Mouse (Mus musculus): ENCODE results near the gene Prkag1.

Prkag1 gene

DNA sequence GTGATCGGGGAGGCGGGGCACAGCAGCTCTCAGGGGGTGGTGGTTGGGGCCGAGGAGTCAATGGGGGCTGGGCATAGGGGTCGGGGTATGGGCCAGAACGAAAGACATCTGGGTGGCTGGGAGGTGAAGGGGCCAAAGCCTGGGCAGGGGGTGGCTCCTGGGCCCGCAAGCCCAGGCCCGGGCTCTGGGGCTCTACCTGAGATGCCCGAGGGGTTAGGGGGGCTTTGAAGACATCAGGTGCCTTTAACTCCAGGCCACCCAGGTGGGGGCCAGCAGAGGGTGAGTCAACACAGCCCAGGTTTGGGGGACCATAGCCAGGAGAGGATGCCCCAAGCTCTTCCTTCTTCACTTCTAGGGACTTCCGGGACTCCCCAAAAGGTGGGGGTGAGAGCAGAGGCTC, 21.4 kb upstream of the Prkag1 start:
- DNase-seq = no peak

DNA sequence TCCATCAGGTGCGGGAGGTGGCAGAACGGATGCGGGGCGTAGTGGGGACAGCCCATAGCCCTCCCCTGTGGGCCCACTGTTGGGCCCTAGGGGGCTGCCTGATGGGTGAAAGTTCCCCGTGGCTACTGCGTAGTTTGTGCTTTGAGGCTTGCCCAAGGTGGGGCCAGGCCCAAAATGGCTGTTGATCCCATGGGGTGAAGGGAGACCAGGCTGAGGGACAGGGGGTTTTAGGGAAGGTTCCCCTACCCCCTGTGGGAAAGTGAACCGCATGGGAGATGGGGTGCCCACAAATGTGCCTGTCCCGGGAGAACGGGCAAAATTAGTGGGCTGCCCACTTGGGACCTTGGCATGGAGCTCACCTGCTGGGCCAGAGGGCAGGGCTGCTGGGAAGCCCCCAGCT, 20.8 kb upstream of the Prkag1 start:
- DNase-seq = no peak

DNA sequence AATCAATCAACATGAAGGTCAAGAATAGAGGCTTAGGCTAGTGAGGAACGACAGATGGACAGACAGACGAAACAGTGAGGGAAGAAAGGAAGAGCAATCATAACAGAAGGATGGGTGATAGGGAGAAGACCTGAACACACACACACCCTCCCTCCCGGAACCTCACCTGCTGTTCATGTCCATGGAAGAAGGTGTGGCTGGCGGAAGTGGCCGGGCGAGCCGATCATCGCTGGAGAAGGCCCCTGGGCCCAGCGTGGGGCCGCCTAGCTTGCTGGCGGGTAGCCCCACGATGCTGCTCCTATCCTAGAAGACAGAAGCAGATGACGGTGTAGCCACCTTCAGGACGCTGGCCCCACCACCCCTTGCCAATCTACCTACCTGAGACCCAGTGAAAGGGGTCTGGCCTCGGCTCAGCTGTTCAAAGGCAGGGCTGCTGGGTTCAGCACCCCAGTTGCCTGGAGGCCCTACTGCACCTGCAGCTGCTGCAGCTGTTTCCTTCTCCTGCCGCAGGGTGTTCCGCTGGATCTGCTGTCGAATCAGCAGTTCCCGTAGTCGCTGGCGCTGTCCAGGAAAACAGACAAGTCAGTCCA, 20.0 kb upstream of the Prkag1 start:
- no peak for DNase-seq

DNA sequence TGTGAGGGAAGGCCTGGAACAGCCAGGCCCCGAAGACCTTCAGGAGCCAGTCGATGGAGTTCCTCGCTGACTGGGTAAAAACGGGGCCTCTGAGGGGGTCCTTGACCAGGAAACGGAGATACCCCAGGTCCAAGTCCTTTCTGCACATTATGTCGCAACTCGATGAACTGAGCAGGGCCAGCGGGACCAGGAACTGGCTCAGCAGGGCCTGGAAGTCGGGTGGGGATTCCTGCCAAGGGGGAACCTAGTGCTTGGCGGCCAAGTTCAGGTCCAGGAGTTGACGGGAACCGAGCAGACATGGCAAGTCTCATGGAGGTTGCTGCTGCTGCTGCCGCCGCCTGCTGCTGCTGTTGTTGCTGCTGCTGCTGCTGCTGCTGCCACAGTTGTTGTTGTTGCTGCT, 19.3 kb upstream of the Prkag1 start:
- DNase-seq = no peak

DNA sequence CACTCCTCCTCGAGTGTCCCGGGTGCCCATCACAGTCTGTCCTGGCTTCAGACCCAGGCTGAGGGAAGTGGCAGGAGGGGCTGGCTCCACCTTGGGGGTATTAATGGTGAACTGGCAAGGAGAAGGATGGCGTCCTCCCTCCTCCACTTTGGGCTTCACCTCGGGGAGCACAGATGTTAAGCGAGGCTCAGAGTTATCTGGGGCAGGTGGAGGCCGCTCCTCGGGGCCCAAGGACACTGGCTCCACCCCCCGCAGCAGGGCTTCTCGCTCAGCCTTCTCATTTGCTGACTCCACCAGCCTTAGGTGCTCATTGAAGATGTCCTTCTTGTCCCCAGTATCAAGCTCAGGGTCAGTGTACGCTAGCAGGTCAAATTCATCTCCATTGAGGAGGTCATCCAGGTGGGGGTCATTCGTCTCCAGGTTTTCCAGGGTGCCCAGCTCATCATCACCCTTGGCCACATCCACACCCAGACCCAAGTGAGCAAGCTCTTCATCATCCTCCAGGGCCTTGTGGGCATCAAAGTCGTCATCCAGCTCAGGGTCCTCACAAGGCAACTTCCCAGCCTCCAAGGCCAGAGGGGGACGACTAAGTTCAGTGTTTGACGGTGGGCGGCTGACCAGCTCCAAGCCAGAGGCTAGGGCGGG, 18.8 kb upstream of the Prkag1 start:
- DNase-seq = no peak

DNA sequence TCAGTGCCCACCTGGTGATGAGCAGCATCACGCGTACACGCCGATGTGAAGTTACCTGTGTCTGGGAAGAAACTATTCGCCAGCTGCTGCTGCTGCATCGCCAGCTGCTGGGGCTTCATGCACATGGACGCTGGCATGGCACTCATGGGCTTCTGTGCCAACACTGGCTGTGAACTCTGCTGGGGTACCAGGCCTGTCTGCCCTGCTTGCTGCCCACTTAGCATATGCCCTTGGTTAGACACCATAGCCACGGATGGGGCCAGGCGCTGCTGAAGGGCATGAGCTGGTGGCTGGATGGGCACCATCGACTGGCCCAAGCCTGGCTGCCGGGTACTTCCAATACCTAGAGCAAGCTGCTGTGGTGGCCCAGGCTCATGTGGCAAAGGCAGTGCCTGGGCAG, 17.8 kb upstream of the Prkag1 start:
- no peak for DNase-seq

DNA sequence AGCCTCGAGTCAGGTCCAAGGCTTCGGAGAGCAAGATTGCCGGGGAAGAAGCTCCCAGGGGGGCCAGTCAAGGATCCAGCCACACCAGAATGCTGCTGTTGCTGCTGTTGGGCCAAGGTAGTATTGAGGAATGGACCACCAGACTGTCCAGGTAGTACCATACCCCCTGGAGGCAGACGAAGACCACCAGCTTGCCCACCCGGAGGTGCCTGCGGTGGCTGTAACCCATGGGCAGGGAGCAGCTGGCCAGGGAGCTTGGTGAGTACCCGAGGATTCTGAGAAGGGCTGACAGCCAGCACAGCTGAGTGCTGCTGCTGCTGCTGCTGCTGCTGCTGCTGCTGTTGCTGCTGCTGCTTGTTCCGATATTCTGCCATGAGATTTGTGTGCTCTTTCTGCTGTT, 14.8 kb upstream of the Prkag1 start:
- no peak for DNase-seq

DNA sequence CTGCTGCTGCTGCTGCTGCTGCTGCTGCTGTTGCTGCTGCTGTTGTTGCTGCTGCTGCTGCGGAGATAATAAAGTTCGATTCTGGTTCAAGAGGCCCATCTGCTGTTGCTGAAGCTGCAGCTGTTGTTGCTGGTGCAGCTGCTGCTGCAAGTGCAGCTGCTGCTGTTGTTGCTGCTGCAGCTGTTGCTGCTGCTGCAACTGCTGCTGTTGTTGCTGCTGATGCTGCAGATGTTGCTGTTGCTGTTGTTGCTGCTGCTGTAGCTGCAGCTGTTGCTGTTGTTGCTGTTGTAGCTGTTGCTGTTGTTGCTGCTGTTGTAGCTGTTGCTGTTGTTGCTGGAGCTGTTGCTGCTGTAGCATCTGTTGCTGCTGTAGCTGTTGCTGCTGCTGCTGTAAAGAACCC, 13.8 kb upstream of the Prkag1 start:
- DNase-seq = no peak

DNA sequence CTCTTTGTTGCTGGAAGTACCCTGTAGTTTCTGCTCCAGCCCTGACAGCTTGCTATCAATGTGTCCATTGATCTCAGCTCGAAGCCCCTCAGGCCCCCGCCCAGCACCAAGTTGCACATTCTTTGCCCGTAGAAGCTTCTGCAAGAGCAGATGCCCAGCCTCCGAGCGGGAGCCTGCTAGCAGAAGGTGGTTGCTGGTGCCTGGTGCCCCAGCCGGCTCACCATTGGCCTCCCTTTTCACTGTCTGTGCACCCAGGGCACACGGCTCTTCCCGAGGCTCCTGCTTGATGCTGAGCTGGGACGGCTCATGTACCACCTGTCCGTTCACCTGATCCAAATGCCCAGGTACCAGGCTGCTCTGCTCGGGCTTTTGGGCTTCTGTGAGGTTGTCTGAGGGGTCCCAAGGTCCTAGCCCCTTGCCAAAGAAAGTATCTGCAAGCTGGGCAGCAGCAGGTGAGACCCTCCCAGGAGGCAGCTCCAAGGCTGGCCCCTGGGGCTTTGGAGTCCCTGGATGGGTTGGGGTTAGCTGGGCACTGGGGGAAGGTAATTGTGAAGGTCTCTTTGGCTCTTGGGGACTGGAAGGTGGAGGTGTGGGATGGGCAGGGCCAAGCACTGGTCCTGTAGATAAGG, 12.4 kb upstream of the Prkag1 start:
- no peak for DNase-seq

DNA sequence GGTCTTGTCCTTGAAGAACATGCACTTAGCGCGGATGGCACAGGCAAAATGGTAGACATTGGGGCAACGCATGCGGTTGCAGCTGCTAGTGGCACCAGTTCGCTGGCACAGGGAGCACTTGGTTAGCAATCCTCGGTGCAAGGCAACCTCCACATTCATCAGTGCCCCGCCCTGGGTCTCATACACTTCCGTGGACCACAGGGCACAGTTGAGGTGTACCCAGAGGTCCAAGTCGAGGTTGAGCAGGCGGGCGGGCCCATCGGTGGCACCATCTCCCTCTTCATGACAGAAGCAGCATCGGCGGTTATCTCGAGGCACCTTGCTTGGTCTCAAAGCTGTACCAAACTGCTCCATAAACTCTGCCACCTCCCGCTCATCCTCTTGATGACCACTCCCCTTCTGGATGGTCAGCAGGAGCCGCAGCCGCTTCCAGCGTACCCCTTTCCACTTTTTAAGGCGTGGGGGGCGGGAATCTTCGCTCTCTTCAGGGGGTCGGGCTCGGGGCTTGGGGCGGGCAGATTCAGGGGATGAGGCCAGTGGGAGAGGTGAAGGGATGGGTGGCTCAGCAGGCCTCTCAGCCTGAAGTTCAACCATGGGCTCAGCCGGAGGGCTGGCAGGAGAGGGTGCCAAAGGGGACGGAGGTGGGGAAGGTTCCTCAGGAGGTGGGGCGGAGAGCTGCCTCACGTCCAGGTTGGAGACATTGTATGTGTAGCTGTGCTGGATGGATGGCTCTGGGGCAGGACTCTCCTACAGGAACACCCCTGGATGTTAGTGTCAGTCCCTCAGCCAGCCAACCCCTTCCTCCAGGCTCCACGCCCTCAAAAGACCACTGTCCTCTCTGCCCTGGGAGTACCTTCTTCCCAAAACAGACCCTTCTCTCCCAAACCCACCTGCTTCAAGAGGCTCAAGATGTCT, 8.6 kb upstream of the Prkag1 start:
- DNase-seq = no peak

DNA sequence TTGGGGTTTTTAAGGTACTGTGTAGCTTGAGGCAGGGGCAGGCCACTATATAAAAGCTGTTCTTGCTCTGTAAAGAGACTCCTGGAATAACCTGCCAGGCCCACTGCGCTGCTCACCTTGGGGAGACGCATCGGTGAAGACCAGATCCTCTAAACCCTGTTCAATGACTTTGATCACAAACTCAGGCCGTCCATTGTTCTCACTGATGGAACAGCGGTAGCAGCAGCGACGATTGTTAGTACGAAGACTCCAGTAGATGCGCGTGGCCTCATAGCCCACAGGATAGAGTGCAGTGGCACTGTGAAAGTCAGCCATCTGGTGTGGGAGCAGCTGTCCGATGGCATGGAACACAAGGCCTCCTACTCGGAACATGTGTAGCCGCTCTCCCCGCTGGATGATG, 7.8 kb upstream of the Prkag1 start:
- no peak for DNase-seq

DNA sequence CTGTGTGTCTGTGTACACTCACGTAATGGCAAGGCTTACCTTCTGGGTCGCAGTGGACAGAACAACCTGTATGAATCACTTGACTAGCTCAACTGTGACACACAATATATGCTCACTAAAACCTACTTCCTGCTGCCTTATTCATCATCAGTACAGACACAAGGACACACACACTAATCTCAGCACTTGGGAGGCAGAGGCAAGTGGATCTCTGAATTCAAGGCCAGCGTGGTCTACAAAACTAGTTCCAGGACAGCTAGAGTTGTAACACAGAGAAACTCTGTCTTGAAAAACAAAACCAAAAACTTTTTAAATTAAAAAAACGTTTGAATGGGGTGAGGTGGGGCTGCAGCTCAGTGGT, 6.4 kb upstream of the Prkag1 start:
- no peak for DNase-seq

DNA sequence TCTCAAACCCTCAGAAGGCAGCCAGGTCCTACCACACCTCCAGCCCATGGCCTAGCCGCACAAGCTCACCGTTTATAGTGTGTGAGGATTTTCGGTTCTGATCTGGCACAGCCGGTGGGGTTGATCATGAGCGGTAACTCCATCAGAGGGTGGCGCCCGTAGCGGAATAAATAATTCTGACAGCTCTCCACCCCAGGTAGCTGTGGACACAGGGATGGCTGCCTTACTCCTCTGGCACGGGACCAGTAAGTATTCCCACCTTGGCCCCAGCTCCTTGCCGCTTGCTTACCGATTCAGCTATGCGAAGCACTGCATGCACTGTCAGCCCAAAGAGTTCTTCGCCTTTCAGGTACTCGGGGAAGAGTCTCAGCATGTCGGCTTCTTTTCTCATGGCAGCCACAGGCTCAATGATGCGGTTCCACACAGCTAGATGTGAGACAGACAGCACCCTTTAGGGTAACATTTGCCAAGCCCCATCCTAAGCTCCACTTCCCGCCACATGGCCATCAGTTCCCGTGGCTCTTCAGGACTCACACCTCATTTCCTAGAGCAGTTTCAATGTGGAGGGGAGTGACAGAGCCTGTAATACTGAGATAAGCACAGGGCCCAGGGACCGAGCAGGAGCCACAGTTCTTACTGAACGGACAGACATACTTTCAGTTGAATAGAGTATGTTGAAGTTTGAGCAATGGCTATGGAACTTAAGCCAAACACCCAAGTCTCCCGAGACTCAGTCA, 5.9 kb upstream of the Prkag1 start:
- no peak for DNase-seq

DNA sequence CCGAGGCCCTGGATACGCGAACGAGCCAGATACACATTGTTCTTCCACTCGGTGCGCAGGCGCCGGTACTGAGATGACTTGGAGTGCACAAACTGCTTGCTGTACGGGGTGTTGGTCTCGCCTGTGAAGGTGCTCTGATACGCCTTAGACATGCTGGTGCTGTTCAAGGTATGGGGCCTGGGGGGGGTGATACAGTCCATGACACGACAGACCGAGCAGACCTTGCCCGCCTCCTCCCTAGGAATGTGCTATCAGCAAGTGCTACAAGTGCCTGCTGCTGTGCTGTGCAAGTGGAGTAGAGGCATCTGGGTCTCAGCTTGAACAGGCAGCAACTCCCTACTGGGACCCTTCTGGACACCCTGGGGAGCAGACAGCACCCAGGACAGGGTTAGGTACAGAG, 4.0 kb upstream of the Prkag1 start:
- DNase-seq = no peak

DNA sequence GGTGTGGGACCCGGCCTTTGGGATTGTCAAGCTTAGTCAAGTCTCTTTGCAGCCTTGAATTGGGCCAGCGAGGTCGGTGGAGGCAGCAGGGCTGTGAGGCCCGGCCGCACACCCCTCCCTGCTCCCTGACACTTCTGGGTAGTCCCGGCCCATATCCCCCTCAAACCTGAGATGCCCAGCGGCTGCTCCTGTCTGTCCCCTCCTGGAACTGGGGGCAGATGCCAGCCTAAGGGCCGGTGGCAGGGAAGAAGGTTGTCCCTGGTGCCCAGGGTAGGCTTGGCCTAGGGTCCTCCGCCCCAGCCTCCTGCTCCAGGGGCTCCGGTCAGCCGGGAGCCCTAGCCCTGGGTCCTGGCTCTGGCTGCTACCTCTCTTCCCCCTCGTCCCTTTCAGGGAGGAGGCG, 2.7 kb upstream of the Prkag1 start:
- no peak for DNase-seq

DNA sequence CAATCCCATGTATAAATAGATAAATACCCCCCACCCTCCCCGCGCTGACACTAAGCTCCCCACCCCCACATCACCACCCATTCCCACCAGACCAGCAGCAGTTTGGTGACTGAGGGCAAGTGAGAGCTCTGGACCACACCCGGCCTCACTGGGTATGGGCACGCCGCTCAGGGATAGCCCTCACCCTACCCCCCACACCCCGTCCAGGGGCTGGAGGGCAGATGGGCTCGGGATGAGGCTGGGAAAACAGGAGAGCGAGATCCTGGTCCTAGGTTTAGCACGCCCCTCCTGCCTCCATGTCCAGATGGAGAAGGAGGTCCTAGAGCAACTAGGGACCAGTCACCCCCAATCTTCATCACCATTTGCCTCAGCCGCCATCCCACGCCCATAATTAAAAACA, 2.0 kb upstream of the Prkag1 start:
- no peak for DNase-seq

DNA sequence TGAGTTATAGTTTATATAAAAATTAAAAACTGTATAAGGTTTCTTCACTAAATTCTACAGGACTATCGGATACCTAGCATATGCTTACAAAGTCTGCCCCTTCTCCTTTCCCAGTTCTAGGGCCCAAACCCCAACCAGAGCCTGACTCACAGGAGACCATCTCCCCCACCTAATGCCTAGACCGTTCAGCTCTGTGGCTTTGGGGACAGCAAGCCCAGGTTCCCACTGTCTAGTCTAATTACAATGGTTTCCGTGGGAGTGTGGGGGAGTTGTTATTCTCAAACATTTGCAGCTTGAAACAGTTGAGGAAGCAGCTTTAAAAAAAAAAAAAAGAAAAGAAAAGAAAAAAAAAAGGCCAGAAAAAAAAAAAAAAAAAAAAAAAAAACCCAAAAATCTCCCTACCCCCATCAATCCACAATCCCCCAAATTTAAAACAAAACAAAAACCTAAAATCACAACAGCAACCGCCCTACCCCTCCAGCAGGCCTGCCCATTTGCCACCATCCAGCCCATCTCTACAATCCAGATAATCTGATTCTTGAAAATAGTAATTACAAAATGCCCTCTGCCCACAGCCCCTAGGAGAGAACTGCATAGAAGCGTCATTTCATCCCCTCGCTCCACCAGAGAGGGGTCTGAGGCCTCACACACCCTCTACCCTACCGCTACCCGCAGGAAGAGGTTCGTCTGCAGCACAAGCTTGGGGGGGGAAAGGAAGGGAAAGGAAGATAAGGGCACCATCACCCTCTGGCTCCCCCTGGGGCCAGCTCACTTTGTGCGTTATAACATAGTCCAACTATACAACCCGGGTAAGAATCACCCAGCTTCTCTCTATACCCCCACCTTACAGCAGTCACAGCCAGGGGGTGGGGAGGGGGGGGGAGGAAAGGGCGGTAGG, 1.1 kb upstream of the Prkag1 start:
- DNase-seq = no peak

DNA sequence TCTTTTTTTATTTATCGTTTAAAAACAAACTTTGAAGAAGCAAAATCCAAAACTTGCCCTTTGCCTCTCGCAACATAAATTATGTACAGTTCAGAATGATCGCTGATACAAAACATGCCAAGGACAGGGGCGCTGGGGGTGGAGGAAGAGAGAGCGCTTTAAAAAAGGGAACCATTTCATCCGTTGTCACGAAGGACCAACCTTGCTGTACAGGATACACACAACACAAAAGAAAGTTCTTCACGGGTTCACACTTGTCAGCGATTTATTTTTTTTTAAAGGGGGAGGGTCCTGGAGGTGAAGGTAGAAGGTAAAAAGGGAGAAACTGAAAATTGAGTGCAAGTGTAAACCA, 339 bp upstream of the Prkag1 start:
- DNase-seq = no peak

DNA sequence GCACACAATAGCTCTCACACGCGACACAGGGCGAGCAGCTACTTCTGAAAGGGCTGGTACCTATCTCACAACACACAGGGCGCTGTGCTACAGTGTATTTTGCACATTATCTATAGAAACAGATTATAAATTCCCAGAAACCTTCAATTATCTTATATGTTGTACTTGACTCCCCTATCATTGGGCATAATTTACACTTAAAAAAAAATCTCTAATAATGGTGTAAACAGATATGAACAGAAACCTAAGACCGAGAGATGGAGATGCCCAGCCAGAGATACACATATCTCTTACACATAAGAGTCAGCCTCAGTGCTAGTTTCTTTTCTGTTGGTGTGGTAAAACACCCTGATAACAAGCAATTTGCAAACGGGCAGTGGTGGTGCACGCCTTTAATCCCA, 3.7 kb downstream of the Prkag1 start:
- DNase-seq = no peak

DNA sequence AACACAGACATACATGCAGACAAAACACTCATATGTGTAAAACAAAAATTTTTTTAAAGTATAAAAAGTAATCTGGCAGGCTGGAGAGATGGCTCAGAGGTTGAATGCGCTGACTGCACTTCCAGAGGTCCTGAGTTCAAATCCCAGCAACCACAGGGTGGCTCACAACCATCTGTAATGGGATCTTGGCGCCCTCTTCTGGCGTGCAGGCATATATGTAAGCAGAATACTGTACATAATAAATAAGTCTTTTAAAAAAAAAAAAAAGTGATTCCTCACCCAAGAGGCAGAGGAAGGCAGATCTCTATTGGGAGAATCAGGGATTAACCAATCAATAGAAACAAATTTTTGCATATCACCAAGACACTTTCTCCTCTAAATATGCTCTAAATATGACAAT, 7.9 kb downstream of the Prkag1 start:
- DNase-seq = no peak

DNA sequence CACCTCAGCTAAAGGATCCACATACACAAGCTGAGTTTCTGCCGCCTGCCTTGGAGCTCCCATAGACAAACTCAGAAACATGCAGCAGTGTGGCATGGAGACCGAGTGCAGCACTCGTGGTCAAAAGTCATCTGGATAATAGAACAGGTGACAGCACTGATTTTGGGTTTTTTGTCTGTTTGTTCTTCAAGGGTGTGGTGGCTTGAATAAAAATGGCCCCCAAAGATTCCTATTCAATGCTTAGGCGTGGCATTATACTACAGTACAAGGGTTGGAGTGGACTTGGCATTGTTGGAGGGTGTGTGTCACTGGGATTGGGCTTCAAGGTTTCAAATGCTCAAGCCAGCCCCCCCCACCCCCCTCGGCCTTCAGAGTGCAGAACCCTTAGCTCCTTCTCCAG, 9.2 kb downstream of the Prkag1 start:
- no peak for DNase-seq

DNA sequence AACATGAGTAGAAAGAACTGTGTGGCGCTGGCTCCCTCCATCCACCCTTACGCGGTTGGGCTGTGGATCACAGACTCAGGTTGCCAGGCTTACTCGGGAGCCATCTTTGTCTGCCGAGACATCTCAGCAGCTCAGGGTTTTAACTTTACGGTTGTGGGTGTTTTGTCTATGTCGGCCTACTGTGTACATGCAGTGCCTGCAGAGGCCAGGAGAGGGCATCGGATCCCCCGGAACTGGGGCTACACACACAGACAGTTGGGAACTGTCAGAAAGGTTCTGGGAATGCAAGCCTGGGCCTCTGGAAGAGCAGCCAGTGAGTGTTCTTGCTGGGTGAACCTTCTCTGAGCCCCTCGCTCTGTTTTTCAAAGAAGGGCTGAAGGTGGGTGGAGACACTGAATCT, 9.9 kb downstream of the Prkag1 start:
- DNase-seq = no peak
